Mouse (Mus musculus) thymus, adult 2 months (tissue): ENCODE data around the gene Galnt14. TPM values are rescaled to one million over a fixed set of nuclear protein-coding genes. Genes with fewer than 3 reads are reported as not detected.

Experiments used
- DNase-seq: peaks from one replicate; pipeline ENCODE4 v3.0.0; 2021
- H3K27ac ChIP-seq: fragments of 200-500 bp; 2 replicates; pipeline ENCODE4 v1.5.1; 2012; ENCODE audit warnings: low read length, control low read depth; ENCODE audit not compliant: control insufficient read depth, insufficient read depth
- H3K27me3 ChIP-seq: fragments of 200-500 bp; 2 replicates; pipeline ENCODE4 v1.6.1; 2012; ENCODE audit warnings: mild to moderate bottlenecking, low read length, moderate library complexity, mixed read lengths; ENCODE audit not compliant: control insufficient read depth, insufficient read depth
- H3K36me3 ChIP-seq: fragments of 200-500 bp; 2 replicates; pipeline ENCODE4 v1.6.1; 2012; ENCODE audit warnings: mild to moderate bottlenecking, low read length, moderate library complexity; ENCODE audit not compliant: control insufficient read depth, insufficient read depth
- H3K4me1 ChIP-seq: fragments of 200-500 bp; replicated peaks from 2 replicates; pipeline ENCODE4 v1.6.1; 2012; ENCODE audit warnings: low read length; ENCODE audit not compliant: control insufficient read depth, insufficient read depth
- H3K4me3 ChIP-seq: fragments of 200-500 bp; 2 replicates; pipeline ENCODE4 v1.5.1; 2012; ENCODE audit warnings: mild to moderate bottlenecking, low read length, control low read depth, moderate library complexity; ENCODE audit not compliant: control insufficient read depth, insufficient read depth
- CTCF ChIP-seq: fragments of 200-500 bp; IDR thresholded peaks from 2 replicates; pipeline ENCODE4 v1.5.1; 2012; ENCODE audit warnings: mild to moderate bottlenecking, control low read depth, low read length, moderate library complexity, borderline replicate concordance; ENCODE audit not compliant: control insufficient read depth, poor library complexity, insufficient read depth; ENCODE audit errors: extremely low read depth
- POLR2A ChIP-seq: fragments of 200-500 bp; IDR thresholded peaks from 2 replicates; pipeline ENCODE4 v1.6.1; 2012; ENCODE audit warnings: mild to moderate bottlenecking, low read length, control low read depth, moderate library complexity; ENCODE audit not compliant: control insufficient read depth, poor library complexity, insufficient read depth; ENCODE audit errors: extremely low read depth
- WGBS: fragments of 180-500 bp; shearing (Covaris S2); methylation state at CpG from one replicate; pipeline ENCODE4 v1.1.7; 2018; 5-methylcytosine and 5-hydroxymethylcytosine counted together
- polyA plus RNA-seq: library from polyadenylated mRNA; depleted of rRNA; stranded (reverse); fragments of >200 nt; gene quantifications from 2 replicates; pipeline ENCODE4 v1.2.3, GENCODE M21; 2012

Galnt14 gene
- polyA plus RNA-seq, 1 experiment: 1.6 TPM

DNA sequence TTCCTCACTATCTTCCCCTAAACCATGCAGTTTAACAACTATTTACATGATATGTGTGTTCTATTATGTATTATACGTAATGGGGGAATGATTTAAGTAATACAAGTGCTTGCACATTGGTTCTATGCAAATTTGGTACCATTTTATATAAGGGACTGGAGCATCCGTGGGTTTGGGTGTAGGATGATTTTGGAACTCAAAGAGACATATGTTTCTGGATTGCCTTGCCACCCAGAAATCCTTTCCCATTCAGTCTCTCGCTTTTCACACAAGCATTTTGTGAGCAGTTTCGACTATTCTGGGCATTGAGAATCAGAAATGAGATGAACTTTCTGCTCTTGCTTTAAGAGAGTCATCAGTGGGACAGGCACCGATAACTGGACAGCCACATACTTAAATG, 190.9 kb downstream of the Galnt14 start:
- Histone ChIP-seq H3K27me3 (no peaks in the 10 kb centered on the region), H3K27ac (no peak overlapping the region), H3K4me3 (no peak overlapping the region), H3K36me3 (no peaks in the 10 kb centered on the region), H3K4me1 (no peaks in the 10 kb centered on the region)
- no peak for DNase-seq
- TF ChIP-seq POLR2A (no peak), CTCF (no peak)
- 86% methylated on average over 5 of the region's 5 CpGs for WGBS

DNA sequence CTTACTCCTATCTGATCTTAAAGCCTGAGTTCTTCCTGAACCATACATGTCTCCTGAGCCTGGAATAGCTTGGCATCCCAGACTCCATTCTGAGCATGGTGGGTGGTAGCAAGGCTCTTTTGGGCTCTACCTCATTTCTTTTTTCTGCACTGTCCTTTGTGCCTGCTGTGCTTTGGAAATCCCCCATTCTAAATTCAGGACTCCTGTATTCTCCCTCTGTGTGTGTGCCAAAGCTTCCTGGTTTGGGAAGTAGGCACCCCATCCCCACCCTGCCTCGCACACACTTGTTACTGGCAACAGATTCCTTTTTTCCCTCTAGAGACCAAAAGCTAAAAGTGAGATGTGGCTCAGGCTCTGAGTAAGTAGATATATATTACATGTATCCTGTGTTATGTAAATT, 191.9 kb downstream of the Galnt14 start:
- no peak overlapping the region for H3K27ac ChIP-seq
- TF ChIP-seq CTCF (no peak), POLR2A (no peak)
- WGBS: 100% methylated on average over 1 of the region's 1 CpGs
- DNase-seq: no peak
- no peaks in the 10 kb centered on the region for H3K27me3 ChIP-seq
- H3K4me1 ChIP-seq: no peaks in the 10 kb centered on the region
- H3K36me3 ChIP-seq: no peaks in the 10 kb centered on the region
- no peak overlapping the region for H3K4me3 ChIP-seq

DNA sequence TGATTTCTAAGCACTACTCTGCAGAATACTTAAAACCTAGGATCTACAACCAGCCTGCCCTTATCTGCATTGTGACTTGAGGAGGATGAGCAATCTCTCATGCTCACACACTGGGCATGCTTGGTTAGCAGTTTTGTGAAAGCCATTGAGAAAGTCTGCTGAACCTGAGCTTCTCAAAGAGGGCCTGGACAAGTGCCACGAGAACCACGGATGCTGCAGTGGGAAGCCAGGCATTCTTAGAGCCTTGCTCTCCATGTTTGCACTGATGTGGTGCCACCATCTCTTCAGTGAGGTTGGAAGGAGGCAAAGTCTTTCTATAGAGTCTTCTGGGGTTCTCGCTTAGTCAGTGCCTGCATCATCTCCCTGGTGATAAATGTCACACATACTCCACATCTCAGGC, 194.7 kb downstream of the Galnt14 start:
- Histone ChIP-seq H3K4me1 (no peaks in the 10 kb centered on the region), H3K27ac (no peak overlapping the region), H3K36me3 (no peaks in the 10 kb centered on the region), H3K4me3 (no peak overlapping the region), H3K27me3 (no peaks in the 10 kb centered on the region)
- TF ChIP-seq CTCF (no peak), POLR2A (no peak)
- no peak for DNase-seq
- 92% methylated on average over 3 of the region's 3 CpGs for WGBS

DNA sequence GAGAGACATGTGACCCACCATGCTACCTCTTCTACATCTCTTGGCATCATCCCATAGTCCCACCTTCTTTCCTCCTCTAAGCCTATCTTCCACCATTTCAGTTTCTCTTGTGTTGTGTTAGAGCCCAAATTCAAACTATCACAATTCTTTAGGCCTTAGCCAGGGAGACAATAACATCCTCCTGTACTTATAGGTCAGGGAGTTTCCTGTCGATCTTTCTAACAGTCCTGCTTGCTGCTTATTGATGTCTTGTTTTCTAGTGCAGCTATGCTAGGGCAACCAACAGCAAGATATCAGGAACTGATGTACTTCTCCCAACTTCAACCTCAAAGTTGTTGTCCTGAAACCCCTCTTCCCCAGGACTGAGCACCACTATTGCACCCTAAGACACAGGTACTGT, 195.4 kb downstream of the Galnt14 start:
- no peak for TF ChIP-seq CTCF
- Histone ChIP-seq H3K27ac (no peak overlapping the region), H3K36me3 (no peaks in the 10 kb centered on the region), H3K4me3 (no peak overlapping the region), H3K4me1 (no peaks in the 10 kb centered on the region), H3K27me3 (no peaks in the 10 kb centered on the region)
- 85% methylated on average over 1 of the region's 1 CpGs for WGBS
- no peak for DNase-seq

DNA sequence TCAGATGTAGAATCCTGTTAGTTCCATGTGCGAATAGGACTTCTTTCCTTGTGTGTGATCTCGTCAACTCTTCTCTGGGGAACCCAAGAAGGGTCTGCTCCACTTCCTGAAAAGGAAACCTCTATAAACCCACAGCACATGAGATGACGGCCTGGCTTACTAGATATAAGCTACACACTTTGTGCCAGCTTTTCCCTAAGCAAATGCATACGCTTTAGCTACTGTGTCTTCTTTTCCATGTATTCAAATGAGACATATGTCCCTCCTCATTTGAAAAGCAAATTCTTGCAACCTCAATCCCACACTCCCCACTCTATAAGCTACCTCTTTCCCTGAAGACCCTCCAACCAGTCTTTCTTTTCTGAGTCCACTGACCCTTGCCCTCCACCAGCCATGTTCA, 196.0 kb downstream of the Galnt14 start:
- H3K27ac ChIP-seq: no peak overlapping the region
- H3K36me3 ChIP-seq: no peaks in the 10 kb centered on the region
- no peaks in the 10 kb centered on the region for H3K27me3 ChIP-seq
- no peaks in the 10 kb centered on the region for H3K4me1 ChIP-seq
- 70% methylated on average over 4 of the region's 4 CpGs for WGBS
- TF ChIP-seq POLR2A: no peak
- no peak for TF ChIP-seq CTCF
- no peak overlapping the region for H3K4me3 ChIP-seq
- no peak for DNase-seq

DNA sequence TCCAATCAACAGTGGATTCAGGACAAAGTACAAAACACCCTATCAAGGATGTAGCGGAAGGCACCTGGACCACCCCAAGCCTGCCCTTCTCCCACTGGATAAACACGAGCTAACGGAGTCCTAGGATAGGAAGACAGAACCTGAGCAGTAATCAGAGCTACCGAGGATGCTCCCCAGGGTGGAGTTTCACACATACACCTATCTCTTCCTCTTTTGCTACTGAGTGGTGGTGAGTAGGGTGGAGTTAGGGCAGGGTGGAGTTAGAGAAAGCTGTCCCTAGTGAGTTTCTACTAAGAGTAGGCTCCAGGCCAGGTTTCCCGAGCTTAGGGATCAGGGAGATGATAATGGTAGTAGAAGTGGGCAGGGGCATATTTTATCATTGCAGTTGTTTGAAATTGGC, 197.4 kb downstream of the Galnt14 start:
- 73% methylated on average over 5 of the region's 5 CpGs for WGBS
- Histone ChIP-seq H3K27me3 (no peaks in the 10 kb centered on the region), H3K36me3 (no peaks in the 10 kb centered on the region), H3K27ac (no peak overlapping the region), H3K4me1 (no peaks in the 10 kb centered on the region), H3K4me3 (no peak overlapping the region)
- DNase-seq: no peak
- TF ChIP-seq POLR2A: no peak
- no peak for TF ChIP-seq CTCF

DNA sequence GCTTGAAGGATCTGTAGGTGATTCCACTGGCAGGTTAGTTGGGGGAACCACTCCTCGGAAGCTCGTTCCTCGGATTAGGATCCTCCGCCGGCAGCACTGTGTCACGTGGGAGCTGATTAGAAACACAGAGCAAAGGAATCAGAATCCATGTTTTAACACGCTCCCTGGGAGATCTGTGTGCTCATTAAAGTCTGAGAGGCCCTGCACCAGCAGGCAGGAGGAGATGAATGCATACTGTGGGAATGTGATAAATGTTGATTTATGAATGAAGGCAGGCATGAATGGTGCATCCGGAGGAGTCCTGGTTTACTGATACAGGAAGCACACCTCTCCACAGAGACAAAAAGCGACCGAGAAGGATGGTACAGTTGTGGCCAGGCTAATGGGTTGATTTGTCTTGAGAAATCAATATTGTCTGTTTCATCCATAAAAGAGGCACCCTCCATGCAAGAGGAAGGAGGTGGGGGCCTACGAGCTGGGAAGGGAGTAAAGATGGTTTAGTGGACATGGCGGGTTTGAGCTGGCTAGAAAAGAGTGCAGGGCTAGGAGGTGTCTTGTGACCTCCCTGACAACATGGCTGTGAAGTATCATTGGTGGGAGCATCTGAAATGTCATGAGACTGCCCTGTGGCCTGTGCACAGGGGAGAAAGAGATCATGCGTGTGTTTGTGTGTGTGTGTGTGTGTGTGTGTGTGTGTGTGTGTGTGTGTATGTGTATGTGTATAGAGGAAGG, 202.3 kb downstream of the Galnt14 start:
- Histone ChIP-seq H3K27me3 (no peaks in the 10 kb centered on the region), H3K4me1 (no peaks in the 10 kb centered on the region), H3K27ac (no peak overlapping the region), H3K36me3 (no peaks in the 10 kb centered on the region), H3K4me3 (no peak overlapping the region)
- TF ChIP-seq POLR2A (no peak), CTCF (no peak)
- DNase-seq: no peak
- WGBS: 95% methylated on average over 13 of the region's 13 CpGs
